Mouse (Mus musculus) midbrain, embryonic 14.5 days (tissue): ENCODE data around the gene Paxip1. TPM values are rescaled to one million over a fixed set of nuclear protein-coding genes. Genes with fewer than 3 reads are reported as not detected.
A peak's percentile ranks its signal among the peaks of the same experiment; 100 is the strongest.

Experiments used
- ATAC-seq: fragments of 200-750 bp; cut with Nextera tagmentation; 2 replicates; pipeline ENCODE4 v1.8.0; 2017; ENCODE audit warnings: moderate number of reproducible peaks, moderate library complexity; ENCODE audit not compliant: low FRiP score, low TSS enrichment
- DNase-seq: peaks from one replicate; pipeline ENCODE4 v3.0.0-alpha.2; 2015
- H3K27ac ChIP-seq: fragments of 300-500 bp; sonication (generic); replicated peaks from 2 replicates; pipeline ENCODE4 v1.5.1; 2014; ENCODE audit warnings: mild to moderate bottlenecking, low read depth, low read length, moderate library complexity
- H3K27me3 ChIP-seq: fragments of 300-500 bp; sonication (generic); 2 replicates; pipeline ENCODE4 v1.6.1; 2014; ENCODE audit warnings: low read length, control low read depth, mixed read lengths; ENCODE audit not compliant: control insufficient read depth, insufficient read depth
- H3K36me3 ChIP-seq: fragments of 300-500 bp; sonication (generic); 2 replicates; pipeline ENCODE4 v1.6.1; 2014; ENCODE audit warnings: low read length, control low read depth; ENCODE audit not compliant: control insufficient read depth, insufficient read depth
- H3K4me1 ChIP-seq: fragments of 300-500 bp; sonication (generic); 2 replicates; pipeline ENCODE4 v1.6.1; 2014; ENCODE audit warnings: mild to moderate bottlenecking, antibody characterized with exemption, low read length, control low read depth; ENCODE audit not compliant: control insufficient read depth, insufficient read depth
- H3K4me2 ChIP-seq: fragments of 300-500 bp; sonication (generic); 2 replicates; pipeline ENCODE4 v1.6.1; 2014; ENCODE audit warnings: mild to moderate bottlenecking, low read length, moderate library complexity
- H3K4me3 ChIP-seq: fragments of 300-500 bp; sonication (generic); replicated peaks from 2 replicates; pipeline ENCODE4 v1.5.1; 2014; ENCODE audit warnings: low read depth, low read length
- H3K9ac ChIP-seq: fragments of 300-500 bp; sonication (generic); replicated peaks from 2 replicates; pipeline ENCODE4 v1.6.1; 2014; ENCODE audit warnings: mild to moderate bottlenecking, low read length, moderate library complexity
- H3K9me3 ChIP-seq: fragments of 300-500 bp; sonication (generic); 2 replicates; pipeline ENCODE4 v1.6.1; 2016; ENCODE audit warnings: low read length, control low read depth, mixed read lengths; ENCODE audit not compliant: control insufficient read depth
- WGBS: fragments of 180-500 bp; shearing (Covaris S2); extraction: QIAGEN DNeasy Blood & Tissue Kit; methylation state at CpG from one replicate; pipeline ENCODE4 v1.1.7; 2014; 5-methylcytosine and 5-hydroxymethylcytosine counted together
- polyA plus RNA-seq: library from polyadenylated mRNA; unstranded; fragments of >200 nt; fragmentation: Nextera tagmentation; extraction: Ambion mirVana; gene quantifications from 2 replicates; pipeline ENCODE4 v1.2.1, GENCODE M21; 2014

Gene Paxip1
- polyA plus RNA-seq, 1 experiment from 2014 or later: 34.1 TPM

- WGBS: 57% methylated on average over 9 of the region's 9 CpGs
- Histone ChIP-seq H3K9ac (peak overlapping the region; percentile 80; the same call in 1 of the 2 replicates), H3K27ac (no peak overlapping the region), H3K4me1 (peaks cover 16% of the 10 kb centered on the region), H3K4me2 (peak overlapping the region; percentile 83), H3K4me3 (peak overlapping the region; percentile 73), H3K36me3 (peaks cover 9% of the 10 kb centered on the region), H3K27me3 (no peaks in the 10 kb centered on the region), H3K9me3 (no peaks in the 10 kb centered on the region)
- no peak for DNase-seq
- no peak for ATAC-seq
These were observed 1.2 kb upstream of the Paxip1 start for GRCm38 (mm10) chr5:27792531-27793205.

GRCm38 (mm10) chr5:27792173-27792470 lies 631 bp upstream of the Paxip1 start:
- Histone ChIP-seq H3K36me3 (peaks cover 14% of the 10 kb centered on the region), H3K4me3 (peak overlapping the region; percentile 73), H3K4me1 (peaks cover 16% of the 10 kb centered on the region), H3K27ac (peak overlapping the region; percentile 97), H3K9me3 (no peaks in the 10 kb centered on the region), H3K4me2 (peak overlapping the region; percentile 83), H3K9ac (peak overlapping the region; percentile 80), H3K27me3 (no peaks in the 10 kb centered on the region)
- WGBS: 18% methylated on average over 8 of the region's 8 CpGs
- no peak for DNase-seq
- no peak for ATAC-seq

- Histone ChIP-seq H3K36me3 (peaks cover 25% of the 10 kb centered on the region), H3K9ac (peak overlapping the region; percentile 80), H3K9me3 (no peaks in the 10 kb centered on the region), H3K27ac (peak overlapping the region; percentile 97), H3K4me1 (peaks cover 16% of the 10 kb centered on the region), H3K4me3 (peak overlapping the region; percentile 73), H3K4me2 (peak overlapping the region; percentile 83), H3K27me3 (no peaks in the 10 kb centered on the region)
- ATAC-seq: peak; percentile 86
- WGBS: under 1% methylated on average over 47 of the region's 47 CpGs
- DNase-seq: peak; percentile 94
These were observed 592 bp downstream of the Paxip1 start for GRCm38 (mm10) chr5:27790910-27791288.

GRCm38 (mm10) chr5:27790086-27790909 lies 1.2 kb downstream of the Paxip1 start:
- H3K36me3 ChIP-seq: peaks cover 30% of the 10 kb centered on the region
- H3K27ac ChIP-seq: peak overlapping the region; percentile 97
- H3K4me1 ChIP-seq: peaks cover 16% of the 10 kb centered on the region
- no peaks in the 10 kb centered on the region for H3K9me3 ChIP-seq
- H3K4me3 ChIP-seq: peak overlapping the region; percentile 73
- H3K4me2 ChIP-seq: peak overlapping the region; percentile 83
- peak; percentile 33 for DNase-seq
- no peaks in the 10 kb centered on the region for H3K27me3 ChIP-seq
- ATAC-seq: no peak
- 29% methylated on average over 21 of the region's 21 CpGs for WGBS
- peak overlapping the region; percentile 80 for H3K9ac ChIP-seq

- Histone ChIP-seq H3K9ac (no peak overlapping the region), H3K9me3 (no peaks in the 10 kb centered on the region), H3K4me1 (peaks cover 16% of the 10 kb centered on the region), H3K27ac (no peak overlapping the region), H3K36me3 (peaks cover 37% of the 10 kb centered on the region), H3K27me3 (no peaks in the 10 kb centered on the region), H3K4me3 (peak overlapping the region; percentile 73; the same call in 1 of the 2 replicates), H3K4me2 (peak overlapping the region; percentile 83)
- DNase-seq: no peak
- ATAC-seq: no peak
- 77% methylated on average over 10 of the region's 10 CpGs for WGBS
These were observed 1.9 kb downstream of the Paxip1 start for GRCm38 (mm10) chr5:27789586-27789985.

DNA sequence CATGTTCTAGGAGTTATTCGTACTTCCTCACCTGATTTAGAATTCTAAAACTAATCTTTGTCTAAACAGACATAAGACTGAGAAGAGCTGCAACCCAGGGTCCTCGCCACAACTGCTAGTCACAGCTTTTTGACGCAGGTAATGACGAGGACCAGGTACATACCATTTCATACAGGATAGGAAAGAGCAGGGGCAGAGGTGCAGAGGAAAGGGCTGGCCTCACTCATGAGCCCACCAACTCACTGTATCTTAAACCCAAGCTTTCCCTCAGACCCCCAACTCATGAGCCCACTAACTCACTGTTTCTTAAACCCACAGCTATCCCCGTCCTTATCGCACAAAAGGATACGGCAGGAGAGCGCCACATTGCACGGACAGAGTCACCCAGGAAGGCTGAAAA lies 8.1 kb downstream of the Paxip1 start:
- WGBS: 94% methylated on average over 9 of the region's 9 CpGs
- Histone ChIP-seq H3K27ac (no peak overlapping the region), H3K9me3 (no peaks in the 10 kb centered on the region), H3K4me2 (no peak overlapping the region), H3K27me3 (no peaks in the 10 kb centered on the region), H3K4me1 (no peaks in the 10 kb centered on the region), H3K4me3 (no peak overlapping the region), H3K36me3 (peaks cover 84% of the 10 kb centered on the region), H3K9ac (no peak overlapping the region)
- no peak for DNase-seq
- ATAC-seq: no peak

DNA sequence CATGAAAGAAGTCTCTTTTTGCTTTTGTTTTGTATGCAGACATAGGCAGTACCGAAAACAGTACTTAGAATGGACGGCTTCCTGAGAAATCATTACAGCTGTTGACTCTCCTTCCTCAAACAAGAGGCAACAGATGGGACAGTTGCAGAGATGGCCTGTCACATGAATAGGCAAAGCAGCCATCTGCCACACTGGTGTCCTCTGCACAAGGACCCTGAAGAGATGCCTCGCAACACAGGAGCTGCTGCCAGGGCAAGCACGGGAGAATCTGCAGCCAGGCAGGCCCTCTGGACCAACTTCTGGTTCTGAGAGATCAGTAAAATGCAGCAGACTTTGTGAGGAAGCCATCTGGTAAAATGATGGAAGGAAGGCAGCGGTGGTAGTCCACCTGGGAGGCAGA lies 23.5 kb downstream of the Paxip1 start:
- H3K4me1 ChIP-seq: no peaks in the 10 kb centered on the region; the same call in 1 of the 2 replicates
- no peaks in the 10 kb centered on the region for H3K9me3 ChIP-seq
- whole genome bisulfite sequencing: 67% methylated on average over 5 of the region's 5 CpGs
- no peaks in the 10 kb centered on the region for H3K27me3 ChIP-seq
- no peak overlapping the region for H3K9ac ChIP-seq
- ATAC-seq: peak; percentile 24; the same call in 1 of the 2 replicates
- H3K36me3 ChIP-seq: peaks cover 80% of the 10 kb centered on the region
- no peak overlapping the region for H3K27ac ChIP-seq
- DNase-seq: peak; percentile 24
- H3K4me2 ChIP-seq: no peak overlapping the region
- no peak overlapping the region for H3K4me3 ChIP-seq

DNA sequence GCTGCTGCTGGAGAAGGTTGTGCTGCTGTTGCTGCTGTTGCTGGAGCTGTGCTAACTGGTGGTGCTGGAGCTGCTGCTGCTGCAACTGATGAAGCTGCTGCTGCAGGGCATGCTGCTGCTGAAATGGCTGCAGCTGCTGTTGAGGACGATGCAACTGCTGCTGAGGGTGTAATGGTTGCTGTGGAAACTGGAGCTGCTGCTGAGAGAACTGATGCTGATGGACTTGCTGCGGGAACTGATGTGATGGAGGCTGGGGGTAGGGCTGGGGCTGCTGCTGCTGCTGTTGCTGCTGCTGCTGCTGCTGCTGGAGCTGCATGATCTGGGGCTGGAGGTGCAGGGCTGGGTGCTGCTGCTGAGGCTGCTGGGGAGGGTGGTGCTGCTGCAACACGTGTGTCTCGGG lies 25.7 kb downstream of the Paxip1 start:
- ATAC-seq (no peak), DNase-seq (no peak)
- Histone ChIP-seq H3K36me3 (peaks cover 80% of the 10 kb centered on the region), H3K27ac (no peak overlapping the region), H3K4me3 (no peak overlapping the region), H3K9ac (no peak overlapping the region), H3K4me2 (no peak overlapping the region), H3K27me3 (no peaks in the 10 kb centered on the region), H3K9me3 (no peaks in the 10 kb centered on the region), H3K4me1 (no peaks in the 10 kb centered on the region; the same call in 1 of the 2 replicates)
- WGBS: 71% methylated on average over 4 of the region's 4 CpGs
